Mouse (Mus musculus): ENCODE measurements around the gene Snap91. TPM values are rescaled to one million over a fixed set of nuclear protein-coding genes. Genes with fewer than 3 reads are reported as not detected.

Snap91 gene
- polyA plus RNA-seq, 1 experiment, result not detected

GRCm38 (mm10) chr9:86791927-86792326 is 88.5 kb downstream of the Snap91 start:
- no peak for TF ChIP-seq GATA1 (IDR thresholded peaks at IDR 0.05; ENCODE audit: low read length)

GRCm38 (mm10) chr9:86789186-86789585 is 91.3 kb downstream of the Snap91 start:
- no peak for TF ChIP-seq GATA1 (IDR thresholded peaks at IDR 0.05; ENCODE audit: low read length)

- TF ChIP-seq GATA1 (IDR thresholded peaks at IDR 0.05; ENCODE audit: low read length), result no peak
Measured at GRCm38 (mm10) chr9:86782836-86783235, 97.6 kb downstream of the Snap91 start.

- no peak for TF ChIP-seq GATA1 (IDR thresholded peaks at IDR 0.05; ENCODE audit: low read length)
Measured at GRCm38 (mm10) chr9:86781426-86781825, 99.0 kb downstream of the Snap91 start.

GRCm38 (mm10) chr9:86778212-86778611 is 102.2 kb downstream of the Snap91 start:
- TF ChIP-seq GATA1 (IDR thresholded peaks at IDR 0.05; ENCODE audit: low read length), result no peak

GRCm38 (mm10) chr9:86777309-86777708 is 103.1 kb downstream of the Snap91 start:
- no peak for TF ChIP-seq GATA1 (IDR thresholded peaks at IDR 0.05; ENCODE audit: low read length)

GRCm38 (mm10) chr9:86775374-86775773 is 105.1 kb downstream of the Snap91 start:
- TF ChIP-seq GATA1 (IDR thresholded peaks at IDR 0.05; ENCODE audit: low read length), result no peak

GRCm38 (mm10) chr9:86773996-86774395 is 106.5 kb downstream of the Snap91 start:
- TF ChIP-seq GATA1 (IDR thresholded peaks at IDR 0.05; ENCODE audit: low read length), result no peak

GRCm38 (mm10) chr9:86772897-86773296 is 107.6 kb downstream of the Snap91 start:
- TF ChIP-seq GATA1 (IDR thresholded peaks at IDR 0.05; ENCODE audit: low read length), result no peak

GRCm38 (mm10) chr9:86766991-86767390 is 113.5 kb downstream of the Snap91 start:
- TF ChIP-seq GATA1 (IDR thresholded peaks at IDR 0.05; ENCODE audit: low read length), result no peak

- TF ChIP-seq GATA1 (IDR thresholded peaks at IDR 0.05; ENCODE audit: low read length), result no peak
Measured at GRCm38 (mm10) chr9:86764002-86764401, 116.5 kb downstream of the Snap91 start.

- no peak for TF ChIP-seq GATA1 (IDR thresholded peaks at IDR 0.05; ENCODE audit: low read length)
Measured at GRCm38 (mm10) chr9:86762477-86763376, 117.7 kb downstream of the Snap91 start.

GRCm38 (mm10) chr9:86745926-86746581 is 134.4 kb downstream of the Snap91 start:
- TF ChIP-seq GATA1 (IDR thresholded peaks at IDR 0.05; ENCODE audit: low read length), result no peak

- no peak for TF ChIP-seq GATA1 (IDR thresholded peaks at IDR 0.05; ENCODE audit: low read length)
Measured at GRCm38 (mm10) chr9:86744041-86744440, 136.4 kb downstream of the Snap91 start.

- no peak for TF ChIP-seq GATA1 (IDR thresholded peaks at IDR 0.05; ENCODE audit: low read length)
Measured at GRCm38 (mm10) chr9:86742959-86743911, 137.2 kb downstream of the Snap91 start, which contains the start of gene Prss35. TSS of gene Prss35 (plus strand) at chr9:86743649.

Data from G1E-ER4 (cell line).